Mouse (Mus musculus) hindbrain, embryonic 10.5 days (tissue): ENCODE results near the gene Rab23. TPM values are rescaled to one million over a fixed set of nuclear protein-coding genes. Genes with fewer than 3 reads are reported as not detected.
A peak's percentile ranks its signal among the peaks of the same experiment; 100 is the strongest.
"Not testable (repeated sequence)": the region's sequence is repeated elsewhere in the genome, so short reads cannot be mapped to it uniquely, and the experiment has no call there.

Experiments
- DNase-seq: peaks from one replicate; pipeline ENCODE4 v3.0.0-alpha.2; 2017; ENCODE audit warnings: low spot score
- H3K27ac ChIP-seq: fragments of 300-500 bp; sonication (generic); 2 replicates; pipeline ENCODE4 v1.5.1; 2016; ENCODE audit warnings: mild to moderate bottlenecking, moderate library complexity
- H3K27me3 ChIP-seq: fragments of 300-500 bp; sonication (generic); 2 replicates; pipeline ENCODE4 v1.6.1; 2016; ENCODE audit warnings: mild to moderate bottlenecking; ENCODE audit not compliant: poor library complexity, insufficient read depth, severe bottlenecking
- H3K36me3 ChIP-seq: fragments of 300-500 bp; sonication (generic); 2 replicates; pipeline ENCODE4 v1.6.1; 2016; ENCODE audit warnings: mild to moderate bottlenecking, moderate library complexity
- H3K4me1 ChIP-seq: fragments of 300-500 bp; sonication (generic); replicated peaks from 2 replicates; pipeline ENCODE4 v1.6.1; 2016; ENCODE audit warnings: mild to moderate bottlenecking
- H3K4me3 ChIP-seq: fragments of 300-500 bp; sonication (generic); 2 replicates; pipeline ENCODE4 v1.5.1; 2016; ENCODE audit warnings: mild to moderate bottlenecking, moderate library complexity
- H3K9me3 ChIP-seq: fragments of 300-500 bp; sonication (generic); 2 replicates; pipeline ENCODE4 v1.6.1; 2016; ENCODE audit warnings: mild to moderate bottlenecking, moderate library complexity
- WGBS: fragments of 180-500 bp; shearing (Covaris S2); methylation state at CpG from one replicate; pipeline ENCODE4 v1.1.7; 2016; 5-methylcytosine and 5-hydroxymethylcytosine counted together
- polyA plus RNA-seq: library from polyadenylated mRNA; unstranded; fragments of >200 nt; fragmentation: Nextera tagmentation; extraction: Ambion mirVana; gene quantifications from 2 replicates; pipeline ENCODE4 v1.2.1, GENCODE M21; 2016

Rab23 gene
- polyA plus RNA-seq, 1 experiment from 2014 or later: 23.6 TPM

- no peak for DNase-seq
- Histone ChIP-seq H3K36me3 (peaks cover 81% of the 10 kb centered on the region), H3K27ac (no peak overlapping the region)
These were observed 19.1 kb downstream of the Rab23 start for GRCm38 (mm10) chr1:33738681-33739278.

GRCm38 (mm10) chr1:33739302-33739701 is 19.6 kb downstream of the Rab23 start:
- DNase-seq: peak; percentile 72
- Histone ChIP-seq H3K27ac (no peak overlapping the region), H3K9me3 (no peaks in the 10 kb centered on the region), H3K4me3 (no peak overlapping the region), H3K4me1 (no peaks in the 10 kb centered on the region), H3K36me3 (peaks cover 78% of the 10 kb centered on the region), H3K27me3 (no peaks in the 10 kb centered on the region)
- WGBS: 44% methylated on average over 12 of the region's 12 CpGs

More at GRCm38 (mm10) chr1:33738681-33739278, 19.1 kb downstream of the Rab23 start:
- Histone ChIP-seq H3K4me1 (no peaks in the 10 kb centered on the region), H3K27me3 (no peaks in the 10 kb centered on the region), H3K9me3 (no peaks in the 10 kb centered on the region), H3K4me3 (no peak overlapping the region)
- WGBS: 90% methylated on average over 11 of the region's 11 CpGs

- Histone ChIP-seq H3K36me3 (peaks cover 77% of the 10 kb centered on the region), H3K27me3 (no peaks in the 10 kb centered on the region), H3K9me3 (no peaks in the 10 kb centered on the region), H3K27ac (no peak overlapping the region), H3K4me1 (peaks cover 3% of the 10 kb centered on the region; the same call in 1 of the 2 replicates), H3K4me3 (no peak overlapping the region)
- WGBS: 22% methylated on average over 8 of the region's 8 CpGs
- peak; percentile 40 for DNase-seq
These were observed 23.2 kb downstream of the Rab23 start for GRCm38 (mm10) chr1:33742903-33743302.

GRCm38 (mm10) chr1:33744815-33745214 is 25.1 kb downstream of the Rab23 start:
- H3K36me3 ChIP-seq: peaks cover 72% of the 10 kb centered on the region
- not testable (repeated sequence) for H3K27me3 ChIP-seq, DNase-seq, H3K4me3 ChIP-seq, H3K9me3 ChIP-seq, H3K4me1 ChIP-seq, H3K27ac ChIP-seq
- 94% methylated on average over 9 of the region's 9 CpGs for WGBS

GRCm38 (mm10) chr1:33745901-33746300 is 26.2 kb downstream of the Rab23 start:
- 95% methylated on average over 4 of the region's 4 CpGs for WGBS
- no peak overlapping the region for H3K4me3 ChIP-seq
- H3K36me3 ChIP-seq: peaks cover 61% of the 10 kb centered on the region
- no peaks in the 10 kb centered on the region for H3K27me3 ChIP-seq
- no peak overlapping the region for H3K27ac ChIP-seq
- DNase-seq: no peak
- peaks cover 3% of the 10 kb centered on the region; the same call in 1 of the 2 replicates for H3K4me1 ChIP-seq
- no peaks in the 10 kb centered on the region for H3K9me3 ChIP-seq

- Histone ChIP-seq H3K36me3 (peaks cover 53% of the 10 kb centered on the region), H3K4me3 (no peak overlapping the region)
- 93% methylated on average over 11 of the region's 11 CpGs for WGBS
These were observed 29.4 kb downstream of the Rab23 start for GRCm38 (mm10) chr1:33749109-33749508.

GRCm38 (mm10) chr1:33749709-33750108 is 30.0 kb downstream of the Rab23 start:
- not testable (repeated sequence) for DNase-seq, H3K9me3 ChIP-seq, H3K27me3 ChIP-seq, H3K4me3 ChIP-seq, H3K4me1 ChIP-seq, H3K27ac ChIP-seq
- 96% methylated on average over 4 of the region's 4 CpGs for WGBS
- peaks cover 49% of the 10 kb centered on the region for H3K36me3 ChIP-seq

More at GRCm38 (mm10) chr1:33749109-33749508, 29.4 kb downstream of the Rab23 start:
- Histone ChIP-seq H3K9me3 (no peaks in the 10 kb centered on the region), H3K27me3 (no peaks in the 10 kb centered on the region), H3K27ac (no peak overlapping the region), H3K4me1 (peaks cover 3% of the 10 kb centered on the region; the same call in 1 of the 2 replicates)
- DNase-seq: no peak

- Histone ChIP-seq H3K27ac (no peak overlapping the region), H3K36me3 (peaks cover 34% of the 10 kb centered on the region), H3K9me3 (no peaks in the 10 kb centered on the region), H3K4me1 (peaks cover 5% of the 10 kb centered on the region), H3K27me3 (no peaks in the 10 kb centered on the region), H3K4me3 (no peak overlapping the region)
- no peak for DNase-seq
- 92% methylated on average over 10 of the region's 10 CpGs for WGBS
These were observed 31.6 kb downstream of the Rab23 start for GRCm38 (mm10) chr1:33751283-33751682.

GRCm38 (mm10) chr1:33754089-33754488 is 34.4 kb downstream of the Rab23 start:
- H3K27ac ChIP-seq: no peak overlapping the region
- no peak for DNase-seq
- no peaks in the 10 kb centered on the region for H3K27me3 ChIP-seq
- H3K9me3 ChIP-seq: no peaks in the 10 kb centered on the region
- H3K36me3 ChIP-seq: peaks cover 6% of the 10 kb centered on the region; the same call in 1 of the 2 replicates
- H3K4me3 ChIP-seq: no peak overlapping the region
- WGBS: 95% methylated on average over 17 of the region's 17 CpGs
- peaks cover 21% of the 10 kb centered on the region for H3K4me1 ChIP-seq

GRCm38 (mm10) chr1:33754965-33755735 is 35.5 kb downstream of the Rab23 start:
- H3K36me3 ChIP-seq: peaks cover 10% of the 10 kb centered on the region
- no peak for DNase-seq
- H3K9me3 ChIP-seq: no peaks in the 10 kb centered on the region
- H3K27ac ChIP-seq: no peak overlapping the region
- H3K4me3 ChIP-seq: no peak overlapping the region
- H3K4me1 ChIP-seq: peaks cover 21% of the 10 kb centered on the region
- WGBS: 91% methylated on average over 21 of the region's 21 CpGs
- H3K27me3 ChIP-seq: no peaks in the 10 kb centered on the region

- Histone ChIP-seq H3K9me3 (no peaks in the 10 kb centered on the region), H3K27me3 (no peaks in the 10 kb centered on the region), H3K4me3 (peak overlapping the region; percentile 62; the same call in 1 of the 2 replicates), H3K36me3 (peaks cover 17% of the 10 kb centered on the region), H3K4me1 (peaks cover 21% of the 10 kb centered on the region), H3K27ac (no peak overlapping the region)
- DNase-seq: no peak
- 86% methylated on average over 7 of the region's 7 CpGs for WGBS
These were observed 36.1 kb downstream of the Rab23 start for GRCm38 (mm10) chr1:33755799-33756198.

- Histone ChIP-seq H3K27me3 (no peaks in the 10 kb centered on the region), H3K27ac (peak overlapping the region; percentile 91; the same call in 1 of the 2 replicates), H3K9me3 (no peaks in the 10 kb centered on the region), H3K4me1 (peaks cover 21% of the 10 kb centered on the region), H3K36me3 (peaks cover 21% of the 10 kb centered on the region), H3K4me3 (peak overlapping the region; percentile 62)
- WGBS: 34% methylated on average over 18 of the region's 18 CpGs
- no peak for DNase-seq
These were observed 36.8 kb downstream of the Rab23 start for GRCm38 (mm10) chr1:33756258-33757032.
